Mouse (Mus musculus) hindbrain, embryonic 16.5 days (tissue): Measurements from ENCODE around the gene Crybb3. TPM values are rescaled to one million over a fixed set of nuclear protein-coding genes. Genes with fewer than 3 reads are reported as not detected.

ENCODE experiments used
- ATAC-seq: fragments of 200-750 bp; cut with Nextera tagmentation; 2 replicates; pipeline ENCODE4 v1.8.0; 2017; ENCODE audit warnings: moderate TSS enrichment, moderate library complexity
- H3K27ac ChIP-seq: fragments of 300-500 bp; sonication (generic); 2 replicates; pipeline ENCODE4 v1.5.1; 2014; ENCODE audit warnings: low read depth, mild to moderate bottlenecking, control low read depth, low read length, moderate library complexity
- H3K27me3 ChIP-seq: fragments of 300-500 bp; sonication (generic); replicated peaks from 2 replicates; pipeline ENCODE4 v1.6.1; 2014; ENCODE audit warnings: low read length; ENCODE audit not compliant: control insufficient read depth, insufficient read depth
- H3K36me3 ChIP-seq: fragments of 300-500 bp; sonication (generic); 2 replicates; pipeline ENCODE4 v1.6.1; 2014; ENCODE audit warnings: mild to moderate bottlenecking, low read length, moderate library complexity, mixed read lengths; ENCODE audit not compliant: control insufficient read depth, insufficient read depth
- H3K4me1 ChIP-seq: fragments of 300-500 bp; sonication (generic); 2 replicates; pipeline ENCODE4 v1.6.1; 2014; ENCODE audit warnings: low read depth, low read length; ENCODE audit not compliant: control insufficient read depth, insufficient read depth
- H3K4me2 ChIP-seq: fragments of 300-500 bp; sonication (generic); 2 replicates; pipeline ENCODE4 v1.6.1; 2014; ENCODE audit warnings: mild to moderate bottlenecking, low read length, control low read depth, moderate library complexity
- H3K4me3 ChIP-seq: fragments of 300-500 bp; sonication (generic); 2 replicates; pipeline ENCODE4 v1.5.1; 2014; ENCODE audit warnings: mild to moderate bottlenecking, low read length, control low read depth, moderate library complexity
- H3K9ac ChIP-seq: fragments of 300-500 bp; sonication (generic); 2 replicates; pipeline ENCODE4 v1.6.1; 2014; ENCODE audit warnings: low read depth, mild to moderate bottlenecking, control low read depth, low read length, moderate library complexity
- H3K9me3 ChIP-seq: fragments of 300-500 bp; sonication (generic); 2 replicates; pipeline ENCODE4 v1.6.1; 2014; ENCODE audit warnings: mild to moderate bottlenecking, low read length, moderate library complexity; ENCODE audit not compliant: control insufficient read depth
- WGBS: fragments of 180-500 bp; shearing (Covaris S2); extraction: QIAGEN DNeasy Blood & Tissue Kit; methylation state at CpG from one replicate; pipeline ENCODE4 v1.1.7; 2014; 5-methylcytosine and 5-hydroxymethylcytosine counted together
- polyA plus RNA-seq: library from polyadenylated mRNA; unstranded; fragments of >200 nt; fragmentation: Nextera tagmentation; extraction: Ambion mirVana; gene quantifications from 2 replicates; pipeline ENCODE4 v1.2.1, GENCODE M21; 2015

The Crybb3 gene
- 0.86 and 1.8 TPM in 2 replicates for polyA plus RNA-seq

- Histone ChIP-seq H3K9ac (peak within 1 kb of the TSS; percentile 8; the same call in 1 of the 2 replicates), H3K9me3 (no peaks in the 10 kb centered on the region), H3K27ac (no peak within 1 kb of the TSS), H3K4me1 (peaks cover 4% of the 10 kb centered on the region), H3K27me3 (no peaks in the 10 kb centered on the region), H3K36me3 (no peaks in the 10 kb centered on the region), H3K4me3 (no peak within 1 kb of the TSS), H3K4me2 (no peak within 1 kb of the TSS)
- ATAC-seq = peak; percentile 44; the same call in 1 of the 2 replicates
- 72% methylated on average over 8 of the region's 8 CpGs for WGBS
These were observed at the start of gene Crybb3 for GRCm38 (mm10) chr5:113081439-113081838. Gene Crybb3, minus strand, starts transcription at chr5:113081584.

GRCm38 (mm10) chr5:113128426-113128825 is 47.0 kb upstream of the Crybb3 start:
- Histone ChIP-seq H3K36me3 (no peaks in the 10 kb centered on the region), H3K9me3 (no peaks in the 10 kb centered on the region), H3K4me2 (no peak overlapping the region), H3K27ac (no peak overlapping the region), H3K9ac (no peak overlapping the region), H3K4me3 (no peak overlapping the region), H3K4me1 (peaks cover 8% of the 10 kb centered on the region), H3K27me3 (no peaks in the 10 kb centered on the region)
- no peak for ATAC-seq
- WGBS = 79% methylated on average over 4 of the region's 4 CpGs

DNA sequence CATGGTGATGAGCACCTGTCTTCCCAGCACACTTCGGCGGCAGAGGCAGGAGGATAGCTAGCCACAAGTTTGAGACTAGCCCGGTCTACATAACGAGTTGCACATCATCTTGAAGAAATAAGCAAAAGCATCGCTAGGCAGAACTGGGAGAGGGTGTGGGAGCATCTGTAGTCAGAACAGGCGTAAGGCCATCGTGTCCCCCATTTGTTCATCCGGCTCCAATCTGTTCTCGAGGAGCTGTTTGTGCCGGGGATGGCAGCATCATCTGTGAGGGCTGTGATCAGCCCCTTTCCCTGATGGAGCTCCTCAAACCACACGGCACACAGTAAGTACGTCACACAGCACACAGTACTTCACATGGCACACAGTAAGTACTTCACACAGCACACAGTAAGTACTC is 45.1 kb upstream of the Crybb3 start:
- Histone ChIP-seq H3K4me1 (no peaks in the 10 kb centered on the region; the same call in 1 of the 2 replicates), H3K9me3 (no peaks in the 10 kb centered on the region), H3K36me3 (no peaks in the 10 kb centered on the region), H3K9ac (no peak overlapping the region), H3K4me3 (no peak overlapping the region), H3K27me3 (no peaks in the 10 kb centered on the region), H3K4me2 (no peak overlapping the region), H3K27ac (no peak overlapping the region)
- WGBS = 92% methylated on average over 12 of the region's 12 CpGs
- ATAC-seq = no peak

GRCm38 (mm10) chr5:113123693-113124092 is 42.3 kb upstream of the Crybb3 start:
- no peak overlapping the region for H3K9ac ChIP-seq
- H3K4me3 ChIP-seq = no peak overlapping the region
- H3K36me3 ChIP-seq = no peaks in the 10 kb centered on the region
- H3K27me3 ChIP-seq = no peaks in the 10 kb centered on the region
- WGBS = 78% methylated on average over 10 of the region's 10 CpGs
- no peak overlapping the region for H3K4me2 ChIP-seq
- peaks cover 10% of the 10 kb centered on the region for H3K4me1 ChIP-seq
- no peak for ATAC-seq
- H3K9me3 ChIP-seq = no peaks in the 10 kb centered on the region
- H3K27ac ChIP-seq = no peak overlapping the region

- no peak overlapping the region for H3K27ac ChIP-seq
- no peak overlapping the region for H3K9ac ChIP-seq
- peaks cover 10% of the 10 kb centered on the region for H3K4me1 ChIP-seq
- 44% methylated on average over 12 of the region's 12 CpGs for WGBS
- ATAC-seq = no peak
- no peaks in the 10 kb centered on the region for H3K27me3 ChIP-seq
- no peak overlapping the region for H3K4me3 ChIP-seq
- no peaks in the 10 kb centered on the region for H3K9me3 ChIP-seq
- H3K36me3 ChIP-seq = no peaks in the 10 kb centered on the region
- H3K4me2 ChIP-seq = no peak overlapping the region
These were observed 41.1 kb upstream of the Crybb3 start for GRCm38 (mm10) chr5:113122326-113123054.

GRCm38 (mm10) chr5:113121591-113121875 is 40.1 kb upstream of the Crybb3 start:
- Histone ChIP-seq H3K9me3 (no peaks in the 10 kb centered on the region), H3K27ac (no peak overlapping the region), H3K36me3 (no peaks in the 10 kb centered on the region), H3K27me3 (no peaks in the 10 kb centered on the region), H3K4me1 (peaks cover 12% of the 10 kb centered on the region), H3K4me3 (no peak overlapping the region), H3K9ac (no peak overlapping the region), H3K4me2 (no peak overlapping the region)
- WGBS = 81% methylated on average over 6 of the region's 6 CpGs
- ATAC-seq = no peak

- H3K9me3 ChIP-seq = no peaks in the 10 kb centered on the region
- H3K9ac ChIP-seq = no peak overlapping the region
- H3K4me3 ChIP-seq = no peak overlapping the region
- no peak overlapping the region for H3K4me2 ChIP-seq
- WGBS = 41% methylated on average over 15 of the region's 15 CpGs
- ATAC-seq = no peak
- peaks cover 12% of the 10 kb centered on the region for H3K4me1 ChIP-seq
- H3K36me3 ChIP-seq = no peaks in the 10 kb centered on the region
- no peaks in the 10 kb centered on the region for H3K27me3 ChIP-seq
- H3K27ac ChIP-seq = no peak overlapping the region
These were observed 39.6 kb upstream of the Crybb3 start for GRCm38 (mm10) chr5:113120741-113121590.

DNA sequence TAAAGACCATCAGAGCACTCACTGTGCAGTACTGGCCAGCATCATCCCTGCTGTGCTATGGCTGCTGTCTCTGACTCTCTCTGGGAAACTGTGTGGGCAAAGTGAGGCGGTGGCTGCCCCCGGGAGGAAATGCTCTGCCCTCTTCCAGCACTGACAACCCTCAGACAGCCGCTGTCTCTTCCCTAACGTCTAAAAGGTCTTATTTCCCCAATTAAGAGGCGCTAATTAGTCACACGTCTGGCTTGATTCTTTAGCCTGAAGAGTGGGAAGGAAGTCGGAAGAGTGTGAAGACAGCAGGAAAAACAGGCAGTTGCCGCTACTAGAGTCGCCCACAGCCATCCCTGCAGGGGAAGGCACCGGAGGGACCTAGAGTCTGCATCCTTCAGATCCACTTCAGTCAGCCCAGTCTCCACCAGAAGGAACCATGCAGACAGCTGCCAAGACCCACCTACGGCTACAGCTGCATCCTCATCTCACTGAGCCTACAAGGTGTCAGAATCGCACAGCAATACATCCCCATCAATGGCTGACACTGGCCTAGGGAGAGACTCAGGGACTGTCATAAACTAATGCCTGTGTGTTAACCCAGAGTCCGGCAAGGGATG is 38.6 kb upstream of the Crybb3 start:
- H3K36me3 ChIP-seq = no peaks in the 10 kb centered on the region
- H3K4me2 ChIP-seq = no peak overlapping the region
- H3K27ac ChIP-seq = 0 out of 2 replicates have a peak overlapping the region, but pooled peaks have one; percentile 29
- 0 out of 2 replicates have a peak overlapping the region, but pooled peaks have one; percentile 17 for H3K9ac ChIP-seq
- H3K4me3 ChIP-seq = no peak overlapping the region
- no peaks in the 10 kb centered on the region for H3K9me3 ChIP-seq
- no peaks in the 10 kb centered on the region for H3K27me3 ChIP-seq
- H3K4me1 ChIP-seq = peaks cover 12% of the 10 kb centered on the region
- WGBS = 30% methylated on average over 13 of the region's 13 CpGs
- ATAC-seq = peak; percentile 21; the same call in 1 of the 2 replicates

DNA sequence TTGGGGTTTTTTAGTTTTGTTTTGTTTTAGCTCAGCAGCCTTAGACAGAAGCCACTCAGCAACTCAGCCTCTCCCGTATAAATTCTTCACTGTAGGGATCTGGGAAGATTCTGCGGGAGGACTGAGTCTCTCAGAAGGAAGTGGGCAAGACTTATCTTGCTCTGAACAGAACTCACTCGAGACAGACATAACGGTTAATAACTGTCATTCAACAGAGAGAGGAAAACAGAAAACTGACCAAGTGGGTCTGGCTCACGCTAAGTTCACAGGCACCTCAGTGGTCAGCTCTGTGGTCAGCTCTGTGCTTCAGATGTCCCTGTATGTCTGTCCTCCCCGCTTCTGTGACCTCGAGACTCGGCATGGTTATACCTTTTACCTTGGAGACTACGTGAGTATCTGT is 37.9 kb upstream of the Crybb3 start:
- Histone ChIP-seq H3K9ac (no peak overlapping the region), H3K27ac (no peak overlapping the region), H3K27me3 (no peaks in the 10 kb centered on the region), H3K9me3 (no peaks in the 10 kb centered on the region), H3K4me2 (no peak overlapping the region), H3K36me3 (no peaks in the 10 kb centered on the region), H3K4me1 (peaks cover 12% of the 10 kb centered on the region), H3K4me3 (no peak overlapping the region)
- WGBS = 84% methylated on average over 9 of the region's 9 CpGs
- ATAC-seq = no peak
